Mouse (Mus musculus) megakaryocyte progenitor cell, adult 5-6 weeks (primary cell): ENCODE measurements around the gene Ifnlr1. TPM values are rescaled to one million over a fixed set of nuclear protein-coding genes. Genes with fewer than 3 reads are reported as not detected.

Source experiments
- ATAC-seq: replicated peaks from 2 replicates; pipeline ENCODE4 v1.8.0; 2016; ENCODE audit warnings: mild to moderate bottlenecking, moderate TSS enrichment, inconsistent platforms; ENCODE audit not compliant: poor library complexity
- total RNA-seq, 2 experiments: library from RNA; stranded (forward) in 1 of 2; stranded (reverse) in 1 of 2; fragments of 157-497, 149-512 nt in 1 of 2; fragments of 200-1000 nt in 1 of 2; gene quantifications; 2 replicates each; pipeline versions ENCODE4 v1.2.3 to v1.2.4; 2015 to 2017

Ifnlr1 gene
- total RNA-seq, 2 experiments from 2014 or later, result 0.46 to 1.6 TPM

DNA sequence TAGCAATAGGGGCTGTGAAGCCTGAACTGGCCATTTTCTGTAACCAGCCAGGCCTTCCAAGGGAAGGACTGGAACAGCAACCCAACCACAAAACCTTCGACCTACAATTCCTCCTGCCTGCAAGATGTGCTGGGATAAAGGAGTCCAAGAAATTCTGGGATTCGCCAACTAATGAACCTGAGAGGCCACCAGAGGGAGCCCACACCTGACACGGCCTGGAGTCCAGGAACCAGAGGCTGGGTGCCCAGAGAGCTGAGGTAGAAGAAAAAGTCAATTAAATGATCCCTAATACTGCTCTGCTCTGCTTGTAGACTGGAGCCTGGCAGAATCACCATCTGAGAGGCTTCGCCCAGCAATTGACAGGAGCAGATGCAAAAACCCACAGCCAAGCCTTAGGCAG lies 2.5 kb upstream of the Ifnlr1 start:
- ATAC-seq, result no peak

DNA sequence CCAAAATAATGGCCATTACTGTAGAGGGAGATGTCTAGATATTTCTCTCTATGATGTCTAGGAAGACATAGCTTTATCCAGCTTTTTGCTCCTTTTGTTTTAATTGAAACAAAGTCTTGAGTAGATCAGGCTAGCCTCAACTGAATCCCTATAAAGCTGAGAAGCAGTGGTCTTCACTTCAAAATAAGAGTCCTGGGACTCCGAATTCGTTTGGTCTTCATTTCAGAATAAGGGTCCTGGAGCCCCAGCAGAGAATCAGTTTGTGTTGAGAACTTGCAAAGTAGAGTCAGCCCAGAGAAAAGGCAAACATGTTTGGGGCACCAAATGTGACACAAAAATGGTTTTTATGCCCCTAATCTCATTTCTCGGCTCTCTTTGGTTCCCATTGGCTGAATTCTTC lies 1.4 kb upstream of the Ifnlr1 start:
- ATAC-seq, result no peak

DNA sequence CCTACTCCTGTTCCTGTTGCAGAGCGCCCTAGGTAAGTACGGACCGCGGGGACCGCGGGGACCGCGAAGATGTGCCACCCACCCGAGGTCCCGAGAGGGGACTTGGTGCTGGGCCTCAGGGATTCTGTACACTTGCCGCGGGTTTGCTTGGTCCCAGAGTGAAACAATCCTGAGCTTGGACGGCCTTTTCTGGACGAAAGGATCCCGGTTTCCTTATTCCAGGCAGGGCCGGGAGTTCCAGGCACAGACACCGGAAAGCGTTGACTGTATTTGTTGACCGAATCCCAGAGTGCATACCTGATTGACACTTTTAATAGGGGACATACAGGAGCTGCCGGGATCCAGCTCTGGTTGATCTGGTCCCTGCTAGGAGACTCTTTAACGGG lies 474 bp downstream of the Ifnlr1 start:
- ATAC-seq, result no peak

DNA sequence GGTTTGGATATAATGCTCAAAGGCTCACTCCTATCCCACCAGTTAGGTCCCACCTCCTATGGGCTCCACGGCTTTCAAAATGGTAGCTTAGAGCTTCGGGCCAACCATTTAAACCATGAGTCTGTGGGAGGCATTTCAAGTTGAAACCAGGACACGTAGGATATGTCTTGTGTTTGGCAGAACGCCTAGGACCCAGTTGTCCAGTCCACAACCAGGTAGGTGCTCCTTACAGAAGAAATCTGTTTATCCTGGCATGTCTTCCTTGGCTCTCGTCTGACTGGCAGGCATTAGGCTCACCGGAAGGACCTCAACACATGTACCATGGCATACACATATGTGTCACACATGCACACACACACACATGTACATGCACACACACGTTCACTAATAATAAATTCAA lies 3.7 kb downstream of the Ifnlr1 start:
- no peak for ATAC-seq

DNA sequence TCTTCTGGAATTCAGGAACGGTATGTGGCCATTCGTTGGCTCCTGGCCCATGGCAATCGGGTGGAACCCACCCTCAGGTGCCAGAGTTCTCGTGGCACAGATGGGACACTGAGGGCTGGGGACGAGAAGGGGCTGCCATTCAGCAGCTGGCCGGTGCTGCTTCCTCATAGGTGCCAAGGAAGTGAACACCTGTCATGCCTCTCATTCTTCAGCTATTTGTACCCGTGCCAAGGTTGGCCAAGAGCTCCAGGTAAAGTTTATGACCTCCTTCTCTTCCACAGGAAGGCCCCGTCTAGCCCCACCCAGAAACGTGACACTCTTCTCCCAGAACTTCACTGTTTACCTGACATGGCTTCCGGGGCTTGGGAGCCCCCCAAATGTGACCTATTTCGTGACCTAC lies 4.2 kb downstream of the Ifnlr1 start:
- no peak for ATAC-seq

DNA sequence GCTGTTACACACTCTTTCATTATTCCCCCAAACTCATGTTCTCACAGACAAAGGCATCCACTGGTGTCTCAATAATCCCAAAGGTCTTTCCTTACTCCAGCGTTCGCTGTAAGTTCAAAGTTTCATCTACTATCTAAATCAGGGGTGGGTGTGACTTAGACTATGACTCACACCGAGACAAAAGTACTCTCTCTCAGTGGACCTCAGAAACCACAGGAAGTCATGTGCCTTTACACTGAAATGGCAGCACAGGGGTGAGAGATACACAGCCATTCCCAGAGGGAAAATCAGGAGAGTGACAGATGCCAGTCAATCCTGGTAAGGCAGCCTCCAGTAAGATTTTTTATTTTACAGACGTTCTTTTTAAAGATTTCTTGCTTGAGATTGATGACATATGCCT lies 6.8 kb downstream of the Ifnlr1 start:
- ATAC-seq, result no peak

DNA sequence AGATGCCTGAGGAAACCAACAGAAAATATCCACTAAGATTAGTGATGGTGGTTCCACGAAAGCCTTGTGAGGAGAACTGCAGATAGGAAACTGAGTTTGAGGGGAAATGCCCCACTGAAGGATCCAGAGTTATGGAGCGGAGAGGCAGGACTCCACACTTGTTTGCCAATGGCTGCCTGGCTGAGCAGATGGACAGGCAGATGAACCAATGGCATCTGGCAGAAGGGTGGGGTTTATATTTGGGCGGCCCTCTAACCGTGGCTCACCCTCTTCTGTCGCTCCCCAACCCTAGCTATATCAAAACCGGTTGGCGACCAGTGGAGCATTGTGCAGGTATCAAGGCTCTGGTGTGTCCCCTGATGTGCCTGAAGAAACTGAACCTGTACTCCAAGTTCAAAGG lies 12.4 kb downstream of the Ifnlr1 start:
- ATAC-seq, result no peak

DNA sequence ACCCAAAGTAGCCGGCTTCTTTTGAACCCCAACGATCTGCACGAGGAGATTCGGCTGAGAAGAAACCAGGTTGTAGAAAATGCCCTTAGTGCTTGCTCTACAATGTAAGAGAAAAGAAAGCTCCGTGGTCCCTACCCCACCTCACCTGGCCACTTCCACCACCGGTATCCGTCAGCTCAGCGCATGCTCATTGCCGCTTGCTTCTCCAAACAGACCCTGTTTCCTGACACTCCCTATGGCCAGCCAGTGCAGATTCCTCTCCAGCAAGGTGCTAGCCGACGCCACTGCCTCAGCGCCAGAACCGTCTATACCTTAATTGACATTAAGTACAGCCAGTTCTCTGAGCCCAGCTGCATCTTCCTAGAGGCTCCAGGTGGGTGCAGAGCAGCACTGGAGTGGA lies 17.4 kb downstream of the Ifnlr1 start:
- ATAC-seq, result no peak

DNA sequence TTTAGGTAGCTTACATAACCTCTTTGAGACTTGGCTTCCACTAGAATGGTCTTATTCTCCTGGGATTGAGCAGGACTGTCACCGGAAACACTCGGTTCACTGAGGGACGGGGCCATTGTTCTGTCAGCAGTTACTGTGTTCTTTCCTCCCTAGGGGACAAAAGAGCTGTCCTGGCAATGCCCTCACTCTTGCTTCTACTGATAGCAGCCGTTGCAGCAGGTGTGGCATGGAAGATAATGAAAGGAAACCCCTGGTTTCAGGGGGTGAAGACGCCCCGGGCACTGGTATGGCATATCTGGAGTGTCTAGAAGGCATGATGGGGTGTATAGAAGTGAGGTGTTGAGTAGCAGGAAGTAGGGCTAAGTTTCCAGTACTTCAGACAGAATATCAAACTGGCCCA lies 17.9 kb downstream of the Ifnlr1 start:
- ATAC-seq, result peak; percentile 88

DNA sequence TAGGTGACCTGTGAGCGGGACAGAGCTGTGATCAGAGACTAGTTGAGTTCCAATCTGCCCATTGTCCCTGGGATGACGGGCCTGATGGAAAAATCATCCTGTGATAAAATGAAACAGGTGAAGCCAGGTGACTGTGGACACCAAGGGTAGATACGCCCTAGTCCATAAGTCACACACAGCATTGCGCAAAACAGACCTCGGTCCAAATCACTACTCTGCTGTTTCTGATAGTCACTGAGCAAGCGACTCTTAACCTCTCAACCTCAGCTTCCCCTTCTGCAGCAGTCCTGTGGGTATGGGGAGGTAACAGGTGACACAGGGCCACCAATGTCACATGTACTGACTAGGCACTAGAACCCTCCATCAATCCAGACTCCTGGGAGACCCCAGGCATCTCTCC lies 20.0 kb downstream of the Ifnlr1 start:
- no peak for ATAC-seq

DNA sequence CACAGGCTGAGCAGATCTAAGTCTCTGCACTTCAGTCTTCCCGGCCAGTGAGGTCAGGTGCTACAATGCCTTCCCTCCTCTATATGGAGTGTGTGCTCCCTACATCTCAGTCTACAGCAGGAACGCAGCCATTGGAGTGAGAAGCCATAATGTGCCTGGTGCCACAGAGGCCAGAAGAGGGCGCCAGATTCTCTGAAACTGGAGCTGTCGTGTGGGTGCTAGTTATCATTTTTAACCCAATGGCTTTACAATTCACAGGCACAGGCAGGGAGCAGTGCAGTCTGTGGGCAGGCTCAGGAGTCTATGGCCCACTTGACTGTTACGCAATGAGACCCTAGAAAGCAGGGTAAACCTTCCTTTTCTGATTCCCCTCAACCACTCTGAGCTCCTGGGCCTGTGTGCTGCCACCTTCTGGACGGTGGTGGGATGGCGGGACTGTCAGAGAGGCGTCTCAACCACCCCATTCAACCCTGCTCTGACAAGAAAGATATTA lies 23.0 kb downstream of the Ifnlr1 start:
- peak; percentile 87 for ATAC-seq

DNA sequence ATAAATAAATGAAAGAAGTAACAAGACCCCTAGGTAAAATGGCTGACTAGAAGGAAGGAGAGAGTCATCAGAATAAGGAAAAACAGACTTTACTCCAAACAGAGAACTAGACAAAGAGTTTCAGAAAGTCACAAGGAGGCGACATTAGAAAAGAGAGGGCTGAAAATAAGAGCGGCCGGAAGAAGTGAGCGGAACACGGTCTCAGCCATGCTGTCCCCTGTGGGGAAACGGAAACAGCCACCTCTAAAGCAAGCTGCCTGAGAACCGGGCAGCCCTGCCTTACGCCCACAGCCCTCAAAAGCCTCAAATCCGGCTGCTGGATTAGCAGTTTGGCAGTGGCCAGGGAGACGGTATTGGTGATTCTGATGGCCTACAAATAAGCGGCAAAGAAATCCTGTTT lies 23.5 kb downstream of the Ifnlr1 start:
- ATAC-seq, result no peak

DNA sequence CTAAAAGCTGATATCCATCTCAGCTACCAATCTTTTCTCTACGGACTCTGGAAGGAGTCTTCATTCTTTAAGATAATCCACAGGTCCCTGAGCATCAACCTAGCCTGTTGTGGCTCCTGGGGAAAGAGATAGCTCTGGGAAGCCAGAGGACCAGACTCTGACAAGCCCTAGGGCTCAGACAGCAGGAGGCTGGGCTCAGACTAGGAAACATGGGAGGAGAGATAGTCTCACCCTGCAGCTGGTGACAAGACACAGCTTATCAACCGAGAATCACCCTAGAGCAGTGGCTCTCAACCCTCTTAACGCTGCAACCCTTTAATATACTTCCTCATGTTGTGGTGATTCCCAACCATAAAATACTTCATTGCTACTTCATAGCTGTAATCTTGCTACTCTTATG lies 24.3 kb downstream of the Ifnlr1 start:
- peak; percentile 69 for ATAC-seq

DNA sequence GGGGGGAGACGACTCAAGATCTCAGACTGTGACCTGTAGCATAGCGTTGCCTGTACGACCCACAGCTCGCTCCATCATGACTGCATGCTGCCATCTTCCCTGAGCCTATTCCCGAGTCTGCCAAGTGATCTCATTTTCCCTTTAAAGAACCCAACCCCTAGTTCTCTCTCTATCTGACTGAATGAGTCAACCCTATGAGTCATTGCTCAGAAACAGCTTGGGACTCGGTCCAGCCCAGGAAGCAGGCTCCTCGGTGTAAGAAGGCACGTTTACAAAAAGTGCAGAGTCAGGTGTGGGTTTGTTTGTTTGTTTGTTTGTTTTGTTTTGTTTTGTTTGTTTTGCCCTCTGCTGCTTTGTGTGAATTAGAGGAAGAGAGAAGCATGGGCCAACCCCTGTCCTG lies 28.7 kb downstream of the Ifnlr1 start:
- no peak for ATAC-seq

DNA sequence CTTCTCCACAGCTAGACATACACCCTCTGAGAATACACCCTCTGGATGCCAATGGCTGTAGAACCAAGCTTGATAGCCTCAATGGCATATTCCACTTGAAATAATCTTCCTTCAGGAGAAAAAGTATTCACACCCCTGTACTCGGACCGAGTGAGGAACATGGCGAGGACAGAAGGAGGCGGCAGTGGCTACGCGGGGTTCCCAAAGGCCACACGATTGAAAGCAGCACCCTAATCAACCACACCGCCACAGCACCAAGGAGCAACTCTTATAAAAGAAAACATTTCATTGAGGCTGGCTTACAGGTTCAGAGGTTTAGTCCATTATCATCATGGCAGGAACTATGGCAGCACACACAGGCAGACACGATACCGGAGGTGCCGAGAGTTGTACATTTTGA lies 30.4 kb downstream of the Ifnlr1 start:
- ATAC-seq, result 0 out of 2 replicates have a peak, but pooled peaks have one; percentile 57

DNA sequence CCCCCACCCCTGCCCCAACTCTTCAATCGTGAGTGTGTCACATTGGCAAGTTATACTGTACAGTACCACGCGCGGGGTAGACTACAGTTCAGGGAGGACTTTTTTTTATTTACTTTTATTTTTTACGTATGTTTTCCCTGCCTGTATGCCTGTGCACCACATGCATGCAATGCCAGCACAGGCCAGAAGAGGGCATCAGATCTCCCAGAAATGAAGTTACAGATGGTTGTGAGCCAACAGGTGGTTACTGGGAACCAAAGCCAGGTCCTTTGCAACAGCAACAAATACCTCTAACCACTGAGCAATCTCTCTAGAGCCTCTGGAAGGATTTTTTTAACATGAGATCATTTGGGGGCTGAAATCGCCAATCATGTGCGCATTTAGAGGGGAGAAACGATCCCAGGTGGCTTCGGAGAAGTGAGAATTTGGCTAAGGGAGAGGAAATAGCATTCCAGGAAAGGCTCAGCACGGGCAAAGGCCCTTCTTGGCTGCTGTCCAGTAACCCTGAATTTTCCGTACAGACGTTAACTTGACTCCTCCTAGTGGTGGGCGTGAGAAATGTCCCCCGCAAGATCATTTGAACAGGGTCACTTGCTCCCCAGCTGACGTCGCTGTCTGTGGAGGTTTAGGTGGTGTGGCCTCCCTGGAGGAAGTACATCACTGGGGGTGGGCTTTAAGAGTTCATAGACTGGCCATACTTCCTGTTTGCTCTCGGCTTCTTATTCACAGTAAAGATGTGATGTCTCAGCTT lies 36.6 kb downstream of the Ifnlr1 start:
- ATAC-seq, result 0 out of 2 replicates have a peak, but pooled peaks have one; percentile 29

DNA sequence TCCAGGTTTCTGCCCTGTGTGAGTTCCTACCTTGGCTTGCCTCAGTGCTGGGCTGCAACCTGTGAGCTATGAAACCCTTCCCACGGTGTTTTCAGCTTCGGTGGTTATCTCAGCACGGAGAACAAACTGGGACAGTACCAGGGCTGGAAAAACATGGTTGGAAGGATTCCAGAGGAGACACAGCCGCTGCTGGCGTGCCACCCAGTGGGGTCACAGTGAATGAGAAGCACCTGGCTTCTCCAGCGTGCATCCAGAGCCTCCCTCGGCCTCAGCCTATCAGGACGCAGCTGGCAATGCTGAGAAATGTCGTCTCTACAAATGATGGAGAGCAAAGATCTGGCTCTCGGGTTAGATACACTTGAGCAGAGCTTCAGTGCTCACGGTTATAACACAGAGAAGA lies 40.3 kb downstream of the Ifnlr1 start:
- ATAC-seq, result no peak

DNA sequence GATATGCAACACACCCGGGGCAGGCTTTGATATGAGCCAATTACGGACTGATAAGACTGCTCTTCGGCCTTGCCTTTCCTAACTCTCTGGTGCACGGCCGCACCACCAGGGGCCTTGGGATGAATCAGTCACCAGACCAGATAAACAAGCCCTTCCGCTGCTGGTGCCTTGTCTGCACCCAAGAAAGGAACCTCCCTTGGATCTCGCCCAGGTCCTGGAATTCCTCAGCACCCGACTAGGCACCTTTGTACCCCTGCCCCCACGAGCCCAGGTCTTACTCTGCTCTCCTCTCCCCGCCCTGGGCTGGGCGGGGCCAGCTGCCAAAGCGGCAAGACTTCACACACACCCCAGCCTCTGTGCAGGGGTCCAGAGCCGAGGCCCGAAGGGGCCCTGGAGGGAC lies 41.7 kb downstream of the Ifnlr1 start, which contains the start of gene Il22ra1:
Il22ra1 (plus strand) TSS at position 356 of the 400 bp plus-strand sequence.
- no peak for ATAC-seq

DNA sequence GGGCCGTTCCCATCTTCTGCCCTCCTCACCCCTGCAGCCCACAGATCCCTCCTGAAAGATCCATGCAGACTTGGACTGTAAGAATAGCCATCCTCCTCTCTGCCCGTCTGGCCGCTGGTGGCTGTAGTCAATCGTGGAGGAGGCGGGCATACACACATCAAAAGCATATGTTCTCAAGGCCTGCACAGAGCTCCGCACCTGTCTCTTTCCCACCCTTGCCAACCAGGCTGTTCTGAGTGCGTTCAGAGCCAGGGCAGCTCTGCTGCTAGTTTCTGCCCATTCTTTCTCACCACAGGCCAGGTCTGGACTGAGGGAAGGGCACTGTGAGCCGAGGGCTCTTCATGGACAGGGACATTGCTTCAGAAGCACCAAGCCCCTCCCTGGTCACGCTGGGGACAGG lies 44.1 kb downstream of the Ifnlr1 start:
- ATAC-seq, result no peak

DNA sequence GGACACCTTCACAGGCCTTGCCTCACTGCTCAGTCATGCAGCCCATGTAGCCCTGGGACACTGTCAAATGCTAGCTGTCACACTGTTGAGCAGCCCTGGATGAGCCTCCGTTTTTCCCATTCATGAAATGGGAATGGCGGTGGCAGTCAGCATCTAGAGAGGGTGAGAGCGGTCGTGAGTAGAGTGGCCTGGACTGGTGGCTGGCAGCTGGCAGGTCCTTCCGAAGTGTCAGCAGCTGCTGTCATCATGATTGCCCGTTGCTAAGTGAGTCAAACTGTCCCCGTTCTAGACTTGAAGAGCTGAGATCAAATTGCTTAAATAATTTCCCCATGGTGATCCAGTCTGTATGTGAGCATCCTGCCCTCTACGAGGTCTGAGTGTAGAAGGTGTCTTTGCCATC lies 44.9 kb downstream of the Ifnlr1 start:
- ATAC-seq, result no peak

DNA sequence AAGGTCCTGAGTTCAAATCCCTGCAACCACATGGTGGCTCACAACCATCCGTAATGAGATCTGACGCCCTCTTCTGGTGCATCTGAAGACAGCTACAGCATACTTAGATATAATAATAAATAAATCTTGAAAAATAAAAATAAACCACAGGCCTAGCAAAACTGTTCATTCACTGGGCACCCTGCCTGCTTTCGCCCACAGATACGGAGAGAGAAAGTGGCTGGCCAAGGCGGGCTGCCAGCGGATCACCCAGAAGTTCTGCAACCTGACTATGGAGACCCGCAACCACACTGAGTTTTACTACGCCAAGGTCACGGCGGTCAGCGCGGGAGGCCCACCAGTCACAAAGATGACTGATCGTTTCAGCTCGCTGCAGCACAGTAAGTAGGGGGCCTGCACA lies 47.8 kb downstream of the Ifnlr1 start:
- ATAC-seq, result no peak

DNA sequence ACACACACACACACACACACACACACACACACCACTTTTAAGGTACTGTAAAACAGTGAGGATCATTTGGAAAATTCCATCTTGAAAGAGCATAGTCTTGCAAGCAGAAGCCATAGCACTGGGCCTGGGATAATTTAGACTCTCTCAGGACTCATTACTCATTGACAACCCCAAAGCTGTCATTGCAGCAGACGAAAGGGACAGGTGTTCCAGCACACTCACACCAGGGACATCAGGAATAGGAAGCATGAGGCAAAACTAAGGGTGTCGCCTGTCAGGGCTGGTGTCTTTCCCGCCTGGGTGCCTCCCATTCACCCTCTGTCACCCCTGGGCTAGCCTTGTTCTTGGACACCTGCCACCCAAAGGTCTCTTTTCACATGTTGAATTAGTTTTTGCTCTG lies 50.8 kb downstream of the Ifnlr1 start:
- ATAC-seq, result no peak

DNA sequence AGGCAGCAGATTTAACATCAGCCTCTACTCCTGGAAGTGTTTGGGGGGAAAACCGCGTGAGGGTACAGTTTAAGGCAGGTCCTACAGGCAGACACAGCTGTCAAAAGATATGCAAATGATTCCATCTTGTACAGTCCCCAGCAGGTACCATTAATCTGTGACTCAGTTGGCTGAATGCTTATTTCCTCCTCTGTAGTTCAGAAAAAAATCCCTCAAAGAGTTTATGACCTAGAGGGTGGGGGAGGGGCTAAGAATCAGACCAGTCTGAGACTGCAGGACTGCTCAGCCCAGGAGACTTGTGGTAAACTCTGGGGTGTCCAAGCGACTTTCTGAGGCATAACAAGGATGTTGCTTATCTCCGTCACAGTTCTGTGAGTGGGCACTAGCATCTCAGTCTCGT lies 52.1 kb downstream of the Ifnlr1 start:
- ATAC-seq, result no peak
